Mouse (Mus musculus) splenic B cell, adult 2 months (primary cell): ENCODE measurements around the gene Actn1.

Experiments used
- DNase-seq: peaks from one replicate; pipeline ENCODE4 v3.0.0-alpha.2; 2011; ENCODE audit warnings: low read depth, low spot score
- H3K27me3 ChIP-seq: 2 replicates; pipeline ENCODE4 v1.6.1; 2012; ENCODE audit warnings: mild to moderate bottlenecking, low read length, moderate library complexity, mixed read lengths; ENCODE audit not compliant: control insufficient read depth, poor library complexity, insufficient read depth, severe bottlenecking
- H3K36me3 ChIP-seq: 2 replicates; pipeline ENCODE4 v1.6.1; 2012; ENCODE audit warnings: mild to moderate bottlenecking, low read length, moderate library complexity, mixed read lengths; ENCODE audit not compliant: control insufficient read depth, poor library complexity, insufficient read depth, severe bottlenecking

The Actn1 gene

GRCm38 (mm10) chr12:80153687-80154326, 106.4 kb downstream of the Actn1 start:
- no peaks in the 10 kb centered on the region for H3K27me3 ChIP-seq
- DNase-seq = peak; percentile 77
- no peaks in the 10 kb centered on the region for H3K36me3 ChIP-seq

- no peaks in the 10 kb centered on the region for H3K36me3 ChIP-seq
- H3K27me3 ChIP-seq = no peaks in the 10 kb centered on the region
- no peak for DNase-seq
Measured at GRCm38 (mm10) chr12:80153078-80153477, 107.1 kb downstream of the Actn1 start.

- H3K36me3 ChIP-seq = no peaks in the 10 kb centered on the region
- peak; percentile 37 for DNase-seq
- no peaks in the 10 kb centered on the region for H3K27me3 ChIP-seq
Measured at GRCm38 (mm10) chr12:80151821-80152220, 108.3 kb downstream of the Actn1 start.

- Histone ChIP-seq H3K27me3 (no peaks in the 10 kb centered on the region), H3K36me3 (no peaks in the 10 kb centered on the region)
- no peak for DNase-seq
Measured at GRCm38 (mm10) chr12:80150624-80151023, 109.5 kb downstream of the Actn1 start.

- H3K36me3 ChIP-seq = no peaks in the 10 kb centered on the region
- H3K27me3 ChIP-seq = no peaks in the 10 kb centered on the region
- DNase-seq = no peak
Measured at GRCm38 (mm10) chr12:80147563-80148214, 112.5 kb downstream of the Actn1 start.

GRCm38 (mm10) chr12:80146227-80147223, 113.6 kb downstream of the Actn1 start:
- Histone ChIP-seq H3K36me3 (no peaks in the 10 kb centered on the region), H3K27me3 (no peaks in the 10 kb centered on the region)
- DNase-seq = peak; percentile 80

GRCm38 (mm10) chr12:80145365-80145764, 114.8 kb downstream of the Actn1 start:
- DNase-seq = no peak
- Histone ChIP-seq H3K36me3 (no peaks in the 10 kb centered on the region), H3K27me3 (no peaks in the 10 kb centered on the region)

GRCm38 (mm10) chr12:80144846-80145245, 115.3 kb downstream of the Actn1 start:
- Histone ChIP-seq H3K27me3 (no peaks in the 10 kb centered on the region), H3K36me3 (no peaks in the 10 kb centered on the region)
- DNase-seq = no peak

- Histone ChIP-seq H3K27me3 (no peaks in the 10 kb centered on the region), H3K36me3 (no peaks in the 10 kb centered on the region)
- peak; percentile 84 for DNase-seq
Measured at GRCm38 (mm10) chr12:80141470-80141869, 118.7 kb downstream of the Actn1 start.

- DNase-seq = no peak
- Histone ChIP-seq H3K36me3 (no peaks in the 10 kb centered on the region), H3K27me3 (no peaks in the 10 kb centered on the region)
Measured at GRCm38 (mm10) chr12:80141011-80141410, 119.2 kb downstream of the Actn1 start.

GRCm38 (mm10) chr12:80137744-80138143, 122.4 kb downstream of the Actn1 start:
- Histone ChIP-seq H3K36me3 (no peaks in the 10 kb centered on the region), H3K27me3 (no peaks in the 10 kb centered on the region)
- no peak for DNase-seq

GRCm38 (mm10) chr12:80137246-80137645, 122.9 kb downstream of the Actn1 start:
- Histone ChIP-seq H3K27me3 (no peaks in the 10 kb centered on the region), H3K36me3 (no peaks in the 10 kb centered on the region)
- DNase-seq = no peak

GRCm38 (mm10) chr12:80136264-80136930, 123.8 kb downstream of the Actn1 start:
- Histone ChIP-seq H3K27me3 (no peaks in the 10 kb centered on the region), H3K36me3 (no peaks in the 10 kb centered on the region)
- no peak for DNase-seq

- DNase-seq = no peak
- no peaks in the 10 kb centered on the region for H3K36me3 ChIP-seq
- H3K27me3 ChIP-seq = no peaks in the 10 kb centered on the region
Measured at GRCm38 (mm10) chr12:80135173-80135572, 125.0 kb downstream of the Actn1 start.
